Mouse (Mus musculus): ENCODE results near the gene Ctso.

- TF ChIP-seq EP300 (IDR thresholded peaks at IDR 0.05; ENCODE audit: insufficient read depth, low read depth, low read length) (no peak), CTCF (IDR thresholded peaks at IDR 0.05; ENCODE audit: low read depth, low read length) (no peak)
These were observed 25.1 kb downstream of the Ctso start for GRCm38 (mm10) chr3:81957484-81957883.

Data from ES-Bruce4 (cell line).